Mouse (Mus musculus) E14TG2a.4 (cell line): ENCODE measurements around the gene Col8a1.

Experiments used
- CTCF ChIP-seq: conservative IDR thresholded peaks from 2 replicates; pipeline ENCODE4 v1.5.1; 2014; ENCODE audit warnings: low read length
- POU5F1 ChIP-seq: IDR thresholded peaks from 2 replicates; pipeline ENCODE4 v1.6.1; 2014; ENCODE audit warnings: low read length, borderline replicate concordance

DNA sequence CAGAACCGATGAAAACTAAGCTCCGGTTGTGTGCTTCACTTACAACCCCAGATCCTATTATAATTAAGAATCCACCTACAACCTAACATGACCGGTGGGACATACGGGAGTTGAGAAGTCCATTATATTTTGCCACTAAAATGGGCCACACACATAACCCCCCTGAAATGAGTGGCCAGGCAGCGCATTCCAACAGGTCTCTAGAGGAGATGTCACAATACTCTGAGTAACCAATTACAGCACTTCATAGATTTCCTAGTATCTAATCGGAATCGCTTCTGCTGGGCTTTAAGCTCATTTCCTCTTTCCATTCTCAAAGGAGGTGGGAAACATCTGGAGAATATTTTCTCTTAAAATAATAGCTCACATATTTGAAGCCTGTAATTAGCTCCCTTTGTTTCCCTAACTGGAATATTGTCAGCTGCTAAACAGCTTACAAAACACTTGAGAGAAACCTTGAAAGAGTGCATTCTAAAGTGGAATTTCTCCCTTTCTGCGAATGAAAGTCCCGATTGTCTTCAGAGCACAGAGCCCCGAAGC lies 113.1 kb downstream of the Col8a1 start:
- TF ChIP-seq CTCF (no peak), POU5F1 (no peak)
